Mouse (Mus musculus): ENCODE data around the gene Igf2r. TPM values are rescaled to one million over a fixed set of nuclear protein-coding genes. Genes with fewer than 3 reads are reported as not detected.

The Igf2r gene
- polyA plus RNA-seq, 2 experiments: 62.4 to 97.3 TPM

- H3K36me3 ChIP-seq (ENCODE audit: control insufficient read depth, insufficient read depth, low read length): peaks cover 36% of the 10 kb centered on the region
- DNase-seq (ENCODE audit: low spot score): no peak
- no peaks in the 10 kb centered on the region for H3K9me3 ChIP-seq (ENCODE audit: control insufficient read depth, low read length)
- H3K4me2 ChIP-seq (replicated peaks; ENCODE audit: low read depth, low read length, severe bottlenecking): no peak overlapping the region
- TF ChIP-seq POLR2A (IDR thresholded peaks at IDR 0.05; ENCODE audit: borderline replicate concordance, extremely low read depth, insufficient read depth, insufficient read length): no peak
- no peak overlapping the region for H3K4me3 ChIP-seq (replicated peaks; ENCODE audit: low read length)
- no peak overlapping the region for H3K27ac ChIP-seq (replicated peaks; ENCODE audit: low read depth, low read length)
- H3K27me3 ChIP-seq (ENCODE audit: control insufficient read depth, insufficient read depth, low read length): no peaks in the 10 kb centered on the region
- H3K4me1 ChIP-seq (ENCODE audit: control insufficient read depth, insufficient read depth, low read length): peaks cover 52% of the 10 kb centered on the region
- WGBS: 63% methylated on average over 5 of the region's 5 CpGs
- ATAC-seq (ENCODE audit: low FRiP score, low read depth): no peak
- H3K9ac ChIP-seq (ENCODE audit: low read depth, low read length, severe bottlenecking): no peak overlapping the region
Observed at GRCm38 (mm10) chr17:12757990-12758389, 11.5 kb downstream of the Igf2r start.

GRCm38 (mm10) chr17:12757161-12757560, 12.3 kb downstream of the Igf2r start:
- no peak overlapping the region for H3K27ac ChIP-seq (replicated peaks; ENCODE audit: low read depth, low read length)
- H3K27me3 ChIP-seq (ENCODE audit: control insufficient read depth, insufficient read depth, low read length): no peaks in the 10 kb centered on the region
- no peak overlapping the region for H3K4me2 ChIP-seq (replicated peaks; ENCODE audit: low read depth, low read length, severe bottlenecking)
- H3K4me1 ChIP-seq (ENCODE audit: control insufficient read depth, insufficient read depth, low read length): peaks cover 60% of the 10 kb centered on the region
- WGBS: 82% methylated on average over 6 of the region's 6 CpGs
- peaks cover 30% of the 10 kb centered on the region for H3K36me3 ChIP-seq (ENCODE audit: control insufficient read depth, insufficient read depth, low read length)
- DNase-seq (ENCODE audit: low spot score): no peak
- ATAC-seq (ENCODE audit: low FRiP score, low read depth): no peak
- no peak overlapping the region for H3K9ac ChIP-seq (ENCODE audit: low read depth, low read length, severe bottlenecking)
- no peaks in the 10 kb centered on the region for H3K9me3 ChIP-seq (ENCODE audit: control insufficient read depth, low read length)
- no peak for TF ChIP-seq POLR2A (IDR thresholded peaks at IDR 0.05; ENCODE audit: borderline replicate concordance, extremely low read depth, insufficient read depth, insufficient read length)
- no peak overlapping the region for H3K4me3 ChIP-seq (replicated peaks; ENCODE audit: low read length)

GRCm38 (mm10) chr17:12755951-12756350, 13.5 kb downstream of the Igf2r start:
- Histone ChIP-seq H3K4me2 (replicated peaks; ENCODE audit: low read depth, low read length, severe bottlenecking) (no peak overlapping the region), H3K4me1 (ENCODE audit: control insufficient read depth, insufficient read depth, low read length) (peaks cover 64% of the 10 kb centered on the region), H3K4me3 (replicated peaks; ENCODE audit: low read length) (no peak overlapping the region), H3K27me3 (ENCODE audit: control insufficient read depth, insufficient read depth, low read length) (no peaks in the 10 kb centered on the region), H3K9ac (ENCODE audit: low read depth, low read length, severe bottlenecking) (no peak overlapping the region), H3K27ac (replicated peaks; ENCODE audit: low read depth, low read length) (no peak overlapping the region), H3K36me3 (ENCODE audit: control insufficient read depth, insufficient read depth, low read length) (peaks cover 22% of the 10 kb centered on the region), H3K9me3 (ENCODE audit: control insufficient read depth, low read length) (no peaks in the 10 kb centered on the region)
- 70% methylated on average over 4 of the region's 4 CpGs for WGBS
- DNase-seq (ENCODE audit: low spot score) (no peak), ATAC-seq (ENCODE audit: low FRiP score, low read depth) (no peak)
- no peak for TF ChIP-seq POLR2A (IDR thresholded peaks at IDR 0.05; ENCODE audit: borderline replicate concordance, extremely low read depth, insufficient read depth, insufficient read length)

- no peak for ATAC-seq (ENCODE audit: low FRiP score, low read depth)
- WGBS: 75% methylated on average over 4 of the region's 4 CpGs
Observed at GRCm38 (mm10) chr17:12755146-12755545, 14.3 kb downstream of the Igf2r start.

GRCm38 (mm10) chr17:12754243-12755007, 15.0 kb downstream of the Igf2r start:
- WGBS: 60% methylated on average over 3 of the region's 3 CpGs
- H3K4me3 ChIP-seq (replicated peaks; ENCODE audit: low read length): no peak overlapping the region
- H3K27ac ChIP-seq (replicated peaks; ENCODE audit: low read depth, low read length): no peak overlapping the region
- DNase-seq (ENCODE audit: low spot score) (no peak), ATAC-seq (ENCODE audit: low FRiP score, low read depth) (no peak)
- no peaks in the 10 kb centered on the region for H3K27me3 ChIP-seq (ENCODE audit: control insufficient read depth, insufficient read depth, low read length)
- H3K36me3 ChIP-seq (ENCODE audit: control insufficient read depth, insufficient read depth, low read length): peaks cover 13% of the 10 kb centered on the region
- H3K9me3 ChIP-seq (ENCODE audit: control insufficient read depth, low read length): no peaks in the 10 kb centered on the region
- peaks cover 64% of the 10 kb centered on the region for H3K4me1 ChIP-seq (ENCODE audit: control insufficient read depth, insufficient read depth, low read length)
- no peak for TF ChIP-seq POLR2A (IDR thresholded peaks at IDR 0.05; ENCODE audit: borderline replicate concordance, extremely low read depth, insufficient read depth, insufficient read length)
- H3K9ac ChIP-seq (ENCODE audit: low read depth, low read length, severe bottlenecking): no peak overlapping the region
- no peak overlapping the region for H3K4me2 ChIP-seq (replicated peaks; ENCODE audit: low read depth, low read length, severe bottlenecking)

More at GRCm38 (mm10) chr17:12755146-12755545, 14.3 kb downstream of the Igf2r start:
- Histone ChIP-seq H3K27me3 (ENCODE audit: control insufficient read depth, insufficient read depth, low read length) (no peaks in the 10 kb centered on the region), H3K27ac (replicated peaks; ENCODE audit: low read depth, low read length) (no peak overlapping the region), H3K4me3 (replicated peaks; ENCODE audit: low read length) (no peak overlapping the region), H3K9ac (ENCODE audit: low read depth, low read length, severe bottlenecking) (no peak overlapping the region), H3K4me1 (ENCODE audit: control insufficient read depth, insufficient read depth, low read length) (peaks cover 65% of the 10 kb centered on the region), H3K36me3 (ENCODE audit: control insufficient read depth, insufficient read depth, low read length) (peaks cover 14% of the 10 kb centered on the region), H3K9me3 (ENCODE audit: control insufficient read depth, low read length) (no peaks in the 10 kb centered on the region), H3K4me2 (replicated peaks; ENCODE audit: low read depth, low read length, severe bottlenecking) (no peak overlapping the region)
- no peak for DNase-seq (ENCODE audit: low spot score)
- TF ChIP-seq POLR2A (IDR thresholded peaks at IDR 0.05; ENCODE audit: borderline replicate concordance, extremely low read depth, insufficient read depth, insufficient read length): no peak
